Mouse (Mus musculus): ENCODE measurements at regions not wholly inside any gene's neighbourhood (a gene's known extent, or its start where the extent isn't known, plus 50 kb on each side); places are given as distances from the start of the nearest gene placed in this dataset.

DNA sequence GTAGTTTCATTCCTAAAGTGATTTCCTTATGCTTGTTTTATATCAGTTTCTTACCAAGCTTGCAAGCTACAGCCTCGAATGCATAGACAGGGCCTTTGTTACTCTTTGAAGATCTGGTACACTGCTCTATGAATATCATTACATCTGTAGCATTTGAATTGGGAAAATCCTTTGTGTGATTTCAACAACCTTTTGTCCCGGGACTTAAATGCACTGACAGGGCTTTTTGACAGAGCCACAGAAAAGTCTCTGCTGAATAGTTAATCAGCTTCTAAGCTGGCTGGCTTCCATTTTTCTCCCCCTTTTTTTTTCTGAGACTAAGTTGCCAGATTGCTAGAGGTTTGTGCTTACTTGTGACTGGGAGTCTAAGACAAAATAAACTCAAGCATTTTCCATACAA is 80.2 kb downstream of the Ednrb start:
- DNase-seq, result no peak

DNA sequence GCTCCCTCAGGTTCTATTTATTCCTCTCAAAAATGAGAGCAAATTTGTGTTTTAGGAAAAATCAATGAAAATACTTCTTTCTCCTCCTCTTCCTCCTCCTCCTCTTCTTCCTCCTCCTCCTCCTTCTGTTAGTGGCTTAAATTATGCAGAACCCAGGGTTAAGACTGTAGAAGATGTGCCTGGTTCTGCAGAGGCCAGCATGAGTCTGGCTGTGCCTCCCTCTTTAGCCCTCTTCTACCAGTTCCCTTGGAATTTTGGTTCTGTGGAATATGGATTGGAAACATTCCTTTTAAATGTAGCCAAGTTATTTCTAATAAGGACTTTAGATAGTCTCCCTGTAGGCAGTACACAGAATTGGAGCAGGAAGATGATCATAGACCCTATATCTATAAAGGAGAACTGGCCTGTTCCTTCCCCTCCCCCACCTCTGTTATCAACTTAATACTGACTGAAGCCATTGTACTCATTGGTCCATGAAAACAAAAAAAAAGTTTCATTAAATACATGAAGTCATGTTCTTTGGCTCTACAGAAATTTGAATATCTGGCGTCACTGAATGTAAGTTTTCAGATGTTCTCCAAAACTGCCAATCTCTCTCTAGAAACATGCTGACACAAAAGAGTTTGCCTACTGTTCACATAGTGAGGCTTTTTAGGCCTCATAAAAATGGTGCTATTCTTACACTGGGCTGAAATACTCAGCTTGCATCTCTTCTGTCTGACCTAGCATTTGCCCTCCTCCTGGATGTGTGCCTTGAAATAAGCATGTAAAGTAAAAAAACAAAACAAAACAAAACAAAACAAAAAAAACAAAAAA is 80.8 kb downstream of the Ednrb start:
- DNase-seq, result no peak

- peak; percentile 39 for DNase-seq
Measured at GRCm38 (mm10) chr14:103759443-103759842, 84.8 kb downstream of the Ednrb start.

All from kidney, adult 11 months (tissue).